Mouse (Mus musculus) T-cell, adult 66 days (primary cell): Measurements from ENCODE around the gene Tas2r129. TPM values are rescaled to one million over a fixed set of nuclear protein-coding genes. Genes with fewer than 3 reads are reported as not detected.

ENCODE experiments used
- total RNA-seq, 2 experiments: library from RNA; stranded (reverse); gene quantifications; 3 replicates in 1 of 2; 4 replicates in 1 of 2; pipeline ENCODE4 v1.2.4; 2023

Gene Tas2r129
- not detected for total RNA-seq

DNA sequence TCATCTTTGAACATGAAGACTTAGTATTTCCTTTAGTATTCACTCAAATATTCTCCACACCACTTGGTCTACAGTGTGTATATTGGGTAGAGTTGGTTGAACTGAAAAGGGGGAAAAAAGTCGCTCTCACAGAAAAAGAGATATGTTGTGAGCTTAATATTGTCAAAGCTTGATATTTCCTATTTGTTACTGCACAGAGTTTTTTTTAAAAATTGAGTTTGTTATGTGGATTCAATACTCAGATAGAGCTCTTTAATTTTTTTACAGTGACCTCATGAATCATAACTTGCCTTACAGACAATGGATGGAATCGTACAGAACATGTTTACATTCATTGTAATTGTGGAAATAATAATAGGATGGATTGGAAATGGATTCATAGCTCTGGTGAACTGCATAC lies at the start of gene Tas2r129:
Gene Tas2r129, plus strand, starts transcription at position 301 of the 400 bp plus-strand sequence.

GRCm38 (mm10) chr6:132909351-132909750 lies 41.6 kb upstream of the Tas2r129 start, which contains the start of gene Tas2r125:
Gene Tas2r125, plus strand, starts transcription at chr6:132909651.

GRCm38 (mm10) chr6:132957819-132958218 lies 6.9 kb downstream of the Tas2r129 start, which contains the start of gene Tas2r131:
Gene Tas2r131, minus strand, starts transcription at chr6:132957919.

DNA sequence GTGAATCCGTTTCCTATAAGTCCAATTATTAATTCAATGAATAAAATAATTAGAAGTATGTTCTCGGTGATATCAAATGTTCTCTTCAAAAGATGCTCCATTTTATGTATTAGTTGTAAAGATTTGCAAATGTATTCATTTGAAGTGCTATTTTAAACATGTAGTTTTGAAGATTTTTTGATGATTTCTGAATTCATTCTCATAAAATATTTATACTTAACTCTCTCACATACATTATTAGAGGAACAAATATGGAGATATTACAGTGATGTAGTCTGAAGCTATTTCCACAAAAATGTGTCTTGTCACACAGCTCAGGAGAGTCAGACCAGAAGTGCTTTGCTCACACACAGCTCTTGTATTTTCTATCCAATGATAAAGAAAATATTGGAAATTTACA lies 30.0 kb downstream of the Tas2r129 start, which contains the start of gene Tas2r109:
Gene Tas2r109, minus strand, starts transcription at position 101 of the 400 bp plus-strand sequence.

Other genes starting within 250 kb of the Tas2r129 start
- gene Tas2r122, start 239.2 kb upstream of the Tas2r129 start, total RNA-seq = not detected
- not detected for gene Tas2r115, start 213.1 kb upstream of the Tas2r129 start, total RNA-seq
- gene Tas2r124, start 196.4 kb upstream of the Tas2r129 start, total RNA-seq = not detected
- gene Tas2r102, start 189.0 kb upstream of the Tas2r129 start, total RNA-seq = not detected
- not detected for gene Tas2r136, start 172.9 kb upstream of the Tas2r129 start, total RNA-seq
- gene Tas2r117, start 148.3 kb upstream of the Tas2r129 start, total RNA-seq = not detected
- gene Tas2r123, start 104.0 kb upstream of the Tas2r129 start, total RNA-seq = not detected
- gene Tas2r116, start 95.7 kb upstream of the Tas2r129 start, total RNA-seq = not detected
- gene Tas2r110, start 83.1 kb upstream of the Tas2r129 start, total RNA-seq = not detected
- not detected for gene Tas2r113, start 58.1 kb upstream of the Tas2r129 start, total RNA-seq
- not detected for gene Tas2r125, start 41.5 kb upstream of the Tas2r129 start, total RNA-seq
- not detected for gene Tas2r131, start 6.8 kb downstream of the Tas2r129 start, total RNA-seq
- gene Tas2r109, start 29.9 kb downstream of the Tas2r129 start, total RNA-seq = not detected
- not detected for gene Tas2r103, start 86.0 kb downstream of the Tas2r129 start, total RNA-seq
- not detected for gene Tas2r140, start 104.7 kb downstream of the Tas2r129 start, total RNA-seq
- gene Smim10l1, start 153.8 kb downstream of the Tas2r129 start, total RNA-seq = 10 to 100 TPM; 17.2 to 22.6 TPM